Mouse (Mus musculus): ENCODE measurements around the gene Lfng. TPM values are rescaled to one million over a fixed set of nuclear protein-coding genes. Genes with fewer than 3 reads are reported as not detected.

Lfng gene
- polyA plus RNA-seq, 1 experiment from 2014 or later, result 11.7 TPM

- H3K4me3 ChIP-seq, result peak overlapping the region; percentile 72
- H3K9me3 ChIP-seq, result no peaks in the 10 kb centered on the region
- peaks cover 43% of the 10 kb centered on the region for H3K36me3 ChIP-seq (replicated peaks)
- H3K4me1 ChIP-seq, result peaks cover 72% of the 10 kb centered on the region
- peak; percentile 63 for DNase-seq (ENCODE audit: low spot score)
- 10% methylated on average over 15 of the region's 15 CpGs for WGBS
- peak overlapping the region; percentile 88 for H3K27ac ChIP-seq (replicated peaks)
- peaks cover 68% of the 10 kb centered on the region for H3K27me3 ChIP-seq (replicated peaks; ENCODE audit: low read depth, poor library complexity, severe bottlenecking)
These were observed 4.6 kb downstream of the Lfng start for GRCm38 (mm10) chr5:140611611-140612185.

GRCm38 (mm10) chr5:140612191-140612590, 5.1 kb downstream of the Lfng start:
- Histone ChIP-seq H3K36me3 (replicated peaks) (peaks cover 48% of the 10 kb centered on the region), H3K27me3 (replicated peaks; ENCODE audit: low read depth, poor library complexity, severe bottlenecking) (peaks cover 63% of the 10 kb centered on the region), H3K4me1 (peaks cover 70% of the 10 kb centered on the region), H3K4me3 (peak overlapping the region; percentile 72), H3K9me3 (no peaks in the 10 kb centered on the region), H3K27ac (replicated peaks) (peak overlapping the region; percentile 88)
- DNase-seq (ENCODE audit: low spot score), result no peak
- 38% methylated on average over 18 of the region's 18 CpGs for WGBS

- H3K4me1 ChIP-seq, result peaks cover 50% of the 10 kb centered on the region
- H3K36me3 ChIP-seq (replicated peaks), result peaks cover 56% of the 10 kb centered on the region
- peaks cover 43% of the 10 kb centered on the region for H3K27me3 ChIP-seq (replicated peaks; ENCODE audit: low read depth, poor library complexity, severe bottlenecking)
- H3K9me3 ChIP-seq, result no peaks in the 10 kb centered on the region
- DNase-seq (ENCODE audit: low spot score), result no peak
- no peak overlapping the region for H3K27ac ChIP-seq (replicated peaks)
- no peak overlapping the region for H3K4me3 ChIP-seq
- WGBS, result 95% methylated on average over 10 of the region's 10 CpGs
These were observed 7.0 kb downstream of the Lfng start for GRCm38 (mm10) chr5:140614141-140614540.

- H3K36me3 ChIP-seq (replicated peaks), result peaks cover 56% of the 10 kb centered on the region
- H3K4me3 ChIP-seq, result no peak overlapping the region
- no peak for DNase-seq (ENCODE audit: low spot score)
- H3K27ac ChIP-seq (replicated peaks), result no peak overlapping the region
- peaks cover 36% of the 10 kb centered on the region for H3K27me3 ChIP-seq (replicated peaks; ENCODE audit: low read depth, poor library complexity, severe bottlenecking)
- no peaks in the 10 kb centered on the region for H3K9me3 ChIP-seq
- H3K4me1 ChIP-seq, result peaks cover 43% of the 10 kb centered on the region
- 92% methylated on average over 4 of the region's 4 CpGs for WGBS
These were observed 7.7 kb downstream of the Lfng start for GRCm38 (mm10) chr5:140614837-140615236.

- H3K4me3 ChIP-seq, result no peak overlapping the region
- peaks cover 30% of the 10 kb centered on the region for H3K27me3 ChIP-seq (replicated peaks; ENCODE audit: low read depth, poor library complexity, severe bottlenecking)
- no peak for DNase-seq (ENCODE audit: low spot score)
- 86% methylated on average over 10 of the region's 10 CpGs for WGBS
- H3K27ac ChIP-seq (replicated peaks), result no peak overlapping the region
- H3K9me3 ChIP-seq, result no peaks in the 10 kb centered on the region
- H3K36me3 ChIP-seq (replicated peaks), result peaks cover 56% of the 10 kb centered on the region
- H3K4me1 ChIP-seq, result peaks cover 36% of the 10 kb centered on the region
These were observed 8.4 kb downstream of the Lfng start for GRCm38 (mm10) chr5:140615321-140616109.

GRCm38 (mm10) chr5:140616110-140616503, 9.0 kb downstream of the Lfng start:
- no peak overlapping the region for H3K4me3 ChIP-seq
- H3K27ac ChIP-seq (replicated peaks), result peak overlapping the region; percentile 44; the same call in 1 of the 2 replicates
- H3K9me3 ChIP-seq, result no peaks in the 10 kb centered on the region
- DNase-seq (ENCODE audit: low spot score), result no peak
- peaks cover 24% of the 10 kb centered on the region for H3K27me3 ChIP-seq (replicated peaks; ENCODE audit: low read depth, poor library complexity, severe bottlenecking)
- H3K36me3 ChIP-seq (replicated peaks), result peaks cover 61% of the 10 kb centered on the region
- WGBS, result 81% methylated on average over 6 of the region's 6 CpGs
- H3K4me1 ChIP-seq, result peaks cover 32% of the 10 kb centered on the region

- H3K27ac ChIP-seq (replicated peaks), result peak overlapping the region; percentile 44
- H3K27me3 ChIP-seq (replicated peaks; ENCODE audit: low read depth, poor library complexity, severe bottlenecking), result peaks cover 18% of the 10 kb centered on the region
- H3K9me3 ChIP-seq, result no peaks in the 10 kb centered on the region
- no peak overlapping the region for H3K4me3 ChIP-seq
- DNase-seq (ENCODE audit: low spot score), result no peak
- H3K4me1 ChIP-seq, result peaks cover 32% of the 10 kb centered on the region
- WGBS, result 70% methylated on average over 9 of the region's 9 CpGs
- peaks cover 67% of the 10 kb centered on the region for H3K36me3 ChIP-seq (replicated peaks)
These were observed 9.6 kb downstream of the Lfng start for GRCm38 (mm10) chr5:140616691-140617090.

- WGBS, result 87% methylated on average over 5 of the region's 5 CpGs
- peaks cover 24% of the 10 kb centered on the region for H3K4me1 ChIP-seq
- peaks cover 8% of the 10 kb centered on the region for H3K27me3 ChIP-seq (replicated peaks; ENCODE audit: low read depth, poor library complexity, severe bottlenecking)
- no peak overlapping the region for H3K4me3 ChIP-seq
- no peak for DNase-seq (ENCODE audit: low spot score)
- H3K9me3 ChIP-seq, result no peaks in the 10 kb centered on the region
- H3K36me3 ChIP-seq (replicated peaks), result peaks cover 68% of the 10 kb centered on the region
- H3K27ac ChIP-seq (replicated peaks), result no peak overlapping the region
These were observed 10.6 kb downstream of the Lfng start for GRCm38 (mm10) chr5:140617714-140618113.

- Histone ChIP-seq H3K4me1 (peaks cover 19% of the 10 kb centered on the region), H3K27me3 (replicated peaks; ENCODE audit: low read depth, poor library complexity, severe bottlenecking) (no peaks in the 10 kb centered on the region), H3K9me3 (no peaks in the 10 kb centered on the region), H3K27ac (replicated peaks) (no peak overlapping the region), H3K4me3 (no peak overlapping the region), H3K36me3 (replicated peaks) (peaks cover 68% of the 10 kb centered on the region)
- 24% methylated on average over 6 of the region's 6 CpGs for WGBS
- DNase-seq (ENCODE audit: low spot score), result peak; percentile 85
These were observed 12.1 kb downstream of the Lfng start for GRCm38 (mm10) chr5:140619151-140619771.

GRCm38 (mm10) chr5:140619895-140620736, 13.0 kb downstream of the Lfng start:
- Histone ChIP-seq H3K36me3 (replicated peaks) (peaks cover 68% of the 10 kb centered on the region), H3K4me1 (peaks cover 19% of the 10 kb centered on the region), H3K27me3 (replicated peaks; ENCODE audit: low read depth, poor library complexity, severe bottlenecking) (no peaks in the 10 kb centered on the region), H3K9me3 (no peaks in the 10 kb centered on the region), H3K27ac (replicated peaks) (no peak overlapping the region), H3K4me3 (no peak overlapping the region)
- WGBS, result 60% methylated on average over 7 of the region's 7 CpGs
- DNase-seq (ENCODE audit: low spot score), result peak; percentile 44

- Histone ChIP-seq H3K4me1 (peaks cover 19% of the 10 kb centered on the region), H3K4me3 (no peak overlapping the region), H3K27me3 (replicated peaks; ENCODE audit: low read depth, poor library complexity, severe bottlenecking) (no peaks in the 10 kb centered on the region), H3K27ac (replicated peaks) (no peak overlapping the region), H3K36me3 (replicated peaks) (peaks cover 74% of the 10 kb centered on the region), H3K9me3 (no peaks in the 10 kb centered on the region)
- no peak for DNase-seq (ENCODE audit: low spot score)
- WGBS, result 70% methylated on average over 9 of the region's 9 CpGs
These were observed 14.0 kb downstream of the Lfng start for GRCm38 (mm10) chr5:140621092-140621491.

GRCm38 (mm10) chr5:140621517-140621916, 14.4 kb downstream of the Lfng start:
- H3K27ac ChIP-seq (replicated peaks), result no peak overlapping the region; the same call in 1 of the 2 replicates
- peaks cover 15% of the 10 kb centered on the region for H3K4me1 ChIP-seq
- no peaks in the 10 kb centered on the region for H3K27me3 ChIP-seq (replicated peaks; ENCODE audit: low read depth, poor library complexity, severe bottlenecking)
- DNase-seq (ENCODE audit: low spot score), result no peak
- no peaks in the 10 kb centered on the region for H3K9me3 ChIP-seq
- no peak overlapping the region for H3K4me3 ChIP-seq
- peaks cover 74% of the 10 kb centered on the region for H3K36me3 ChIP-seq (replicated peaks)
- WGBS, result 81% methylated on average over 10 of the region's 10 CpGs

Measured in embryonic facial prominence, embryonic 10.5 days (tissue).